Comparison of ENCODE assay signal across 15 mouse cellular contexts in genomic region chr5:81568743-81569142, GRCm38 (mm10).
DNase-seq lines count a peak whose midpoint lies in the region.
"Had no signal": no experiment of that assay in that cellular context is flagged by ENCODE, and none has a peak within 500 bp of the region (broad histone marks: within the 10 kb centered on the region; RNA-seq: fewer than 3 reads in every experiment).

No protein-coding gene starts in this region.

- H3K4me1 ChIP-seq in brown adipose tissue, adult 24 weeks (ENCODE audit: control insufficient read depth, insufficient read depth, insufficient read length, low read length): peaks cover 2% of the 10 kb centered on the region
- H3K4me1 ChIP-seq: neural tube, embryonic 13.5 days; stomach, embryonic 15.5 days had no signal

- peak; percentile 35 to 66 for DNase-seq in cerebellum, postnatal 14 days
- no peak for DNase-seq in cerebellum, adult 8-10 months
- peak; percentile 80 for DNase-seq in kidney, adult 9 months
- DNase-seq in kidney, postnatal 10 days: no peak
- DNase-seq in kidney, postnatal 14 days: peak; percentile 11
- no peak for DNase-seq in layer of hippocampus, postnatal 36 days
- DNase-seq: cerebellum, adult 18-20 months; gastrocnemius, postnatal 14 days; left cerebral cortex, postnatal 4 days; retina, postnatal 1 day; thymus, postnatal 25 days had no signal

- H3K27ac ChIP-seq in brown adipose tissue, adult 24 weeks (replicated peaks; ENCODE audit: low read depth, low read length): 0 out of 2 replicates have a peak overlapping the region, but pooled peaks have one; percentile 58
- H3K27ac ChIP-seq: neural tube, embryonic 13.5 days; stomach, embryonic 15.5 days had no signal

- no peak overlapping the region for H3K4me3 ChIP-seq in brown adipose tissue, adult 24 weeks (ENCODE audit: insufficient read depth, low read depth, low read length)
- H3K4me3 ChIP-seq: erythroblast, embryonic 14.5 days; neural tube, embryonic 13.5 days; stomach, embryonic 15.5 days had no signal

Comparison
In these comparisons a context has a peak if more than half of its experiments do, and no peak if none do; other contexts are left out.
1. DNase-seq: peak in cerebellum, postnatal 14 days (2 of 2), kidney, adult 9 months (single experiment) and kidney, postnatal 14 days (single experiment); none in cerebellum, adult 8-10 months (single experiment), kidney, postnatal 10 days (single experiment) and layer of hippocampus, postnatal 36 days (0 of 2).